Mouse (Mus musculus) liver, postnatal 0 days (tissue): Measurements from ENCODE around the gene Pnma1.

Experiments
- CTCF ChIP-seq: sonication (generic); IDR thresholded peaks from 2 replicates; pipeline ENCODE4 v1.5.1; 2016; ENCODE audit warnings: antibody characterized with exemption, low read depth
- EP300 ChIP-seq: IDR thresholded peaks from 2 replicates; pipeline ENCODE4 v1.6.1; 2016; ENCODE audit warnings: antibody characterized with exemption, low read depth, mild to moderate bottlenecking

DNA sequence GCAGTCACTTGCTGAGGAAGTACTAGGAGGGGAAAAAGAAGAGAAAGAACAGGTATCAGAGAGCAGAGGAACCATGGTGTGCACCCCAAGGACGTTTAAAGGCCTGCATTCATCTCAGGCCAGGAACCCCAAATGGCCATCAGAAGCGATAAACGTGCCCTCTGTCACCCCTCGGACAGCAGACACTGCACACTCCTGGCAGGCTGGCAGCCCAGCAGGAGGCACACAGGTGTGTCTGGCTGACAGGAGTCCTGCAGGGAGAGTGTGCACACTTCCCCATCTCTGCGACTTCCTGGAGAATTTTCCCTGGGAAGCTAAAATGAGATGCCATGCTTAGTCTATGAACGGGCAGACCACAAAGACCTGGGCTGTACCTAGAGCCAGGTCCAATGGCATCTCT, 5.1 kb upstream of the Pnma1 start:
- TF ChIP-seq EP300 (no peak), CTCF (no peak)
